Mouse (Mus musculus): ENCODE measurements around the gene Hspe1. TPM values are rescaled to one million over a fixed set of nuclear protein-coding genes. Genes with fewer than 3 reads are reported as not detected.

The Hspe1 gene
- polyA plus RNA-seq, 1 experiment, result 914 TPM

DNA sequence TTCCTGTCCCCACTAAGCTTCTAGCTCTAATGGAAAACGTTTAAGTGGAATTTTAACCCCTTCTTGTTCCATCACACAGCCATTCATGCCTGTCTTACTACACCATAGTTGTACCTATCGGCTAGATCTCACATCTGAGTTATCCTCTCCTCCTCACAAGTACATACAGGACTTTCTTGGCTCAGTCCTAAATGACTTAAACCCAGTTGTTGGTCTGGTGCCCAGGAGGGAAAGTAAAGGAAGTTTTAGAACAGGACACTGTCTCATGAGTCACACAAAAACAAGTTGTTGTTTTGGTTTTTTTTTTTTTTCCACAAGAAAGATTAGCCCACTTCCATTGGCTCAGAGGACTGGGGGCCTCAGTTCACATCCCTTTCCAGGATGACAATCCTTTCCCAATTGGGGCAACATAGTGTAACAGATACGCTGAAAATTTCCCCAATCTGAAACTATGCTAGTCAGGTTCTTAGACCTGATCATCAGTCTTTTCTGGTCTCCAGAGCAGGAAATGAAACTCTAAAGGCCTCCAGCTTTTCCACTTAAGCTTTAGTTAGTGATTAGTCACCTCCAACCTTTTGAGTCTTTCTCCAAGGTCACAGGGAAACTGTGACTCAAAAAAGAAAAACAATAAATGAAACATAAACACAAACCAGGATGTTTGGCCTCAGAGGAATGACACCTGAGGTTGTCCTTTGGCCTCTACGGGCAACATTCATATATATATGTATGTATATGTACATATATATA is 38.9 kb upstream of the Hspe1 start:
- no peaks in the 10 kb centered on the region for H3K36me3 ChIP-seq (ENCODE audit: control insufficient read depth, insufficient read depth)
- H3ac ChIP-seq (ENCODE audit: control insufficient read depth, insufficient read length, low read depth), result no peak overlapping the region
- no peak overlapping the region for H3K4me3 ChIP-seq (ENCODE audit: insufficient read depth, poor library complexity, severe bottlenecking)
- peaks cover 3% of the 10 kb centered on the region for H3K27me3 ChIP-seq (ENCODE audit: control insufficient read depth, insufficient read depth, insufficient read length)
- peaks cover 10% of the 10 kb centered on the region for H3K79me3 ChIP-seq (ENCODE audit: low read depth)
- TF ChIP-seq MAX (IDR thresholded peaks at IDR 0.05) (no peak), MYOD1 (IDR thresholded peaks at IDR 0.05; ENCODE audit: control insufficient read depth, insufficient read length, low read depth) (no peak), FOSL1 (IDR thresholded peaks at IDR 0.05; ENCODE audit: insufficient read depth, low read length, poor library complexity, severe bottlenecking) (no peak), CEBPB (IDR thresholded peaks at IDR 0.05; ENCODE audit: low read depth) (no peak), CTCF (IDR thresholded peaks at IDR 0.05; ENCODE audit: control insufficient read depth, insufficient read depth, insufficient read length) (no peak), MYOG (IDR thresholded peaks at IDR 0.05; ENCODE audit: control insufficient read depth, extremely low read depth, insufficient read length) (no peak), USF1 (IDR thresholded peaks at IDR 0.05; ENCODE audit: low read depth) (no peak)
- peaks cover 11% of the 10 kb centered on the region for H3K79me2 ChIP-seq (ENCODE audit: control insufficient read depth, insufficient read depth)

DNA sequence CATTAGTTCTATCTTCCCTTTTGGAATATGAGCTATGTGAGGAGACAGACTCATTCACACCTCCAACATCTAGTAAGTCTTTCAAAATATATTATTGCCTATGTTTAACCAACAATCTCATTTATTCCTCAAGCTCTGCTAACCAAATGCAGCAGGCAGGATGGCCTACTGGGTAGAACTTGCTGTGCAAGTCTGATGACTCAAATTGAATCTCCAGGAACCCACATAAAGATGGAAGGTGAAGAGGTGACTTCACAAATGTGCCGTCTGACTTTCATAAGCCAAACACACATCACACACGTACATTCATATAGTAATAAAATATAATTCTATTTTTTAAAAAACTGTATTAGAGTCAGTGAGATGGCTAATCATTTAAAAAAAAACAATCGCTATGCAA is 36.3 kb upstream of the Hspe1 start:
- Histone ChIP-seq H3K79me3 (ENCODE audit: low read depth) (peaks cover 36% of the 10 kb centered on the region), H3K4me3 (ENCODE audit: insufficient read depth, poor library complexity, severe bottlenecking) (no peak overlapping the region), H3K27me3 (ENCODE audit: control insufficient read depth, insufficient read depth, insufficient read length) (no peaks in the 10 kb centered on the region), H3K36me3 (ENCODE audit: control insufficient read depth, insufficient read depth) (peaks cover 25% of the 10 kb centered on the region), H3K79me2 (ENCODE audit: control insufficient read depth, insufficient read depth) (peaks cover 37% of the 10 kb centered on the region), H3ac (ENCODE audit: control insufficient read depth, insufficient read length, low read depth) (no peak overlapping the region)
- no peak for TF ChIP-seq CTCF (IDR thresholded peaks at IDR 0.05; ENCODE audit: control insufficient read depth, insufficient read depth, insufficient read length)
- TF ChIP-seq MAX (IDR thresholded peaks at IDR 0.05), result no peak
- TF ChIP-seq FOSL1 (IDR thresholded peaks at IDR 0.05; ENCODE audit: insufficient read depth, low read length, poor library complexity, severe bottlenecking), result no peak
- TF ChIP-seq MYOG (IDR thresholded peaks at IDR 0.05; ENCODE audit: control insufficient read depth, extremely low read depth, insufficient read length), result no peak
- no peak for TF ChIP-seq USF1 (IDR thresholded peaks at IDR 0.05; ENCODE audit: low read depth)
- TF ChIP-seq CEBPB (IDR thresholded peaks at IDR 0.05; ENCODE audit: low read depth), result no peak
- TF ChIP-seq MYOD1 (IDR thresholded peaks at IDR 0.05; ENCODE audit: control insufficient read depth, insufficient read length, low read depth), result no peak

DNA sequence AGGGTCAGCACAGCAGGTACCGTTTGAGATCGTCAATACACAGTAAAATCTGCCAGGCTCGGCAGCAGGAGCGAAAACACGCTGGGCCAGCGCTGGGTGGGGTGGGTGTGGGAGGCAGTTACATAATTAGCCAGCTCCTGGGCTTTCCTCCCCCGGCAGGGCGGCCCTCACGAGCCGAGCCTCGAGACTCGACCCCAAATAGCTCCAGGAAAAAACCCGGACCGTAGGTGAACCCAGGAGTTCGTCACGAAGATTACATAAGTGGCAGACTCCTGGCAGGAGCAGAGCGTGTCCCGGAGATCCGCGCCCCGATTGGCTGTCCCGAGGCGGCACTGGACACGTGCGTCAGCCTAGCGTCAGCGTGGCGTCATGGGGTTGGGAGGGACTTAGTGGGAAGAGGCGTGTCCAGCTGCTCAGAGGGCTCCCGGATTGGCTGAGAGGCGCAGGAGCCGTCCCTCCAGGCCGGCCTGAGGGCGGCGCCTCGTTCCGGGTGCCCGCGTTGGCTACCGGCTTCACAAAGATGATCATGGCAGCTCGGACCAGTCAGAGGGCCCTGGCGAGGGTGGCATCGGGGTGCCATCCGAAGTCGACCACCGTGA is 35.5 kb upstream of the Hspe1 start, which contains the start of gene Coq10b:
Gene Coq10b, plus strand, starts transcription at position 416 of the 599 bp plus-strand sequence.
- H3K27me3 ChIP-seq (ENCODE audit: control insufficient read depth, insufficient read depth, insufficient read length), result no peaks in the 10 kb centered on the region
- TF ChIP-seq CEBPB (IDR thresholded peaks at IDR 0.05; ENCODE audit: low read depth), result peak; percentile 44
- TF ChIP-seq USF1 (IDR thresholded peaks at IDR 0.05; ENCODE audit: low read depth), result peak; percentile 83
- peak; percentile 78 for TF ChIP-seq MAX (IDR thresholded peaks at IDR 0.05)
- TF ChIP-seq MYOD1 (IDR thresholded peaks at IDR 0.05; ENCODE audit: control insufficient read depth, insufficient read length, low read depth), result no peak

DNA sequence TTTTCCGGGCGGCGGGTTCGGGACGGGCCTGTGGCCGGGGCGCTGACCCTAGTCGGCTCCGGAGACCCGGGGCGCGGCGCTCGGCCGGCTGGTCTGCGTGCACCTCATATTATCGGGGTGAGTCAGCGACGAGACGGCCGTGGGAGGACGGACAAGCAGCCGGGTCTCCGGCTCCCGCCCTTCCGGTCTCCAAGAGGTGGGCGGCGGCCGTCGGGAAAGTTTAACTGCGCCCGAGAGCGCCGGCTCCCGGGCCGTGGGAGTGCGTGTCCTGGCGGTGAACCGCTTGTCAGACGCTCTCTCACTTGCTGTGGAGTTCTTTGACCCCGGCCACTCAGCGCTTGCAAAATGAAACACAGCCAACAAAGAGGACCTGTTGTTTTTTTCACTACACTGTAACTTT is 34.9 kb upstream of the Hspe1 start:
- Histone ChIP-seq H3K36me3 (ENCODE audit: control insufficient read depth, insufficient read depth) (peaks cover 32% of the 10 kb centered on the region), H3K4me3 (ENCODE audit: insufficient read depth, poor library complexity, severe bottlenecking) (peak overlapping the region; percentile 70), H3K27me3 (ENCODE audit: control insufficient read depth, insufficient read depth, insufficient read length) (no peaks in the 10 kb centered on the region), H3ac (ENCODE audit: control insufficient read depth, insufficient read length, low read depth) (peak overlapping the region; percentile 88), H3K79me2 (ENCODE audit: control insufficient read depth, insufficient read depth) (peaks cover 51% of the 10 kb centered on the region), H3K79me3 (ENCODE audit: low read depth) (peaks cover 50% of the 10 kb centered on the region)
- TF ChIP-seq CTCF (IDR thresholded peaks at IDR 0.05; ENCODE audit: control insufficient read depth, insufficient read depth, insufficient read length) (no peak), MYOG (IDR thresholded peaks at IDR 0.05; ENCODE audit: control insufficient read depth, extremely low read depth, insufficient read length) (no peak), MYOD1 (IDR thresholded peaks at IDR 0.05; ENCODE audit: control insufficient read depth, insufficient read length, low read depth) (no peak), FOSL1 (IDR thresholded peaks at IDR 0.05; ENCODE audit: insufficient read depth, low read length, poor library complexity, severe bottlenecking) (no peak), CEBPB (IDR thresholded peaks at IDR 0.05; ENCODE audit: low read depth) (no peak), USF1 (IDR thresholded peaks at IDR 0.05; ENCODE audit: low read depth) (no peak), MAX (IDR thresholded peaks at IDR 0.05) (no peak)

More for the DNA sequence above, 35.5 kb upstream of the Hspe1 start, which contains the start of gene Coq10b:
- Histone ChIP-seq H3K4me3 (ENCODE audit: insufficient read depth, poor library complexity, severe bottlenecking) (peak within 1 kb of the TSS; percentile 70), H3K36me3 (ENCODE audit: control insufficient read depth, insufficient read depth) (peaks cover 28% of the 10 kb centered on the region), H3K79me3 (ENCODE audit: low read depth) (peaks cover 44% of the 10 kb centered on the region), H3K79me2 (ENCODE audit: control insufficient read depth, insufficient read depth) (peaks cover 45% of the 10 kb centered on the region), H3ac (ENCODE audit: control insufficient read depth, insufficient read length, low read depth) (peak within 1 kb of the TSS; percentile 88)

DNA sequence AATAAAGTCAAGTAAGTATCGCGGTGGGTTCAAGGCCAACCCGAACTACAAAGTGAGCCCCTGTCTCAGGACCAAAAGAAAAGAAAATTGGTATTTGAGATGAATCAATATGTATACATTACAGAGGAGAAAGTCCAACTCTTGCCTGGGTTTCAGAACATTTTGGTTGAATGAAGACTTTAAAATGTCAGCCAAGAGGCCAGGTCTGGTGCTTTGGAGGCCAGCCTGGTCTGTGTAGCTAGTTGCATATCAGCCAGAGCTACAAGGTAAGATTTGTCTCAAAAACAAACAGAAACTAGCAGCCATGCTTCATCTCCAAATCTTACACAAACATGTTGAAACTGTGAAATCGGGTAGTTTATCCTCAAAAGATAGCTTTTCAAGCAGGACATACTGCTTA is 34.3 kb upstream of the Hspe1 start:
- TF ChIP-seq CTCF (IDR thresholded peaks at IDR 0.05; ENCODE audit: control insufficient read depth, insufficient read depth, insufficient read length), result no peak
- peak overlapping the region; percentile 70 for H3K4me3 ChIP-seq (ENCODE audit: insufficient read depth, poor library complexity, severe bottlenecking)
- no peaks in the 10 kb centered on the region for H3K27me3 ChIP-seq (ENCODE audit: control insufficient read depth, insufficient read depth, insufficient read length)
- H3ac ChIP-seq (ENCODE audit: control insufficient read depth, insufficient read length, low read depth), result peak overlapping the region; percentile 73
- H3K79me2 ChIP-seq (ENCODE audit: control insufficient read depth, insufficient read depth), result peaks cover 56% of the 10 kb centered on the region
- peaks cover 54% of the 10 kb centered on the region for H3K79me3 ChIP-seq (ENCODE audit: low read depth)
- peaks cover 34% of the 10 kb centered on the region for H3K36me3 ChIP-seq (ENCODE audit: control insufficient read depth, insufficient read depth)

All from C2C12 (cell line).